Mouse (Mus musculus): ENCODE measurements around the gene Lrrc28. TPM values are rescaled to one million over a fixed set of nuclear protein-coding genes. Genes with fewer than 3 reads are reported as not detected.

Lrrc28 gene
- polyA plus RNA-seq, 1 experiment: 41.8 TPM

DNA sequence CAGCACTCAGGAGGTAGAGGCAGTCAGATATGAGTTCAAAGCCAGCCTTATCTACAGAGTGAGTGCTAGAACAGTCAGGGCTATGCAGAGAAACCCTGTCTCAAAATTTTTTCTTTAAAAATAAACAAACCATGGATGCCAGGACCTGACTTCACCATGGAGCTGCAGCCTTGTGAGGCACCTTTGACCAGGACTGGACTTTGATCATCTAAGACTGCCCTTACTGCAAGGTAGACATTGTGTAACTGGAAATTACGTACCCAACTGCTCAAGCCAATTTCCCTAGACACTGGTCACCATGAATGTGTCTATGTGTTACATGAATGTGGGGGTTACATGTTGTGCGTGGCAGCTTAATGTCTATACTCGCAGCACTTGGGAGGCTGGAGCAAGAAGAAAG, 10.9 kb downstream of the Lrrc28 start:
- peak overlapping the region; percentile 85 for H3K27ac ChIP-seq (ENCODE audit: insufficient read depth, low read depth, low read length)
- peaks cover 8% of the 10 kb centered on the region for H3K4me1 ChIP-seq (ENCODE audit: control insufficient read depth, insufficient read depth, low read length)
- no peaks in the 10 kb centered on the region for H3K27me3 ChIP-seq (replicated peaks; ENCODE audit: control insufficient read depth, insufficient read depth, low read length)
- H3K36me3 ChIP-seq (ENCODE audit: control insufficient read depth, insufficient read depth, low read length): no peaks in the 10 kb centered on the region
- DNase-seq: peak; percentile 86
- TF ChIP-seq CTCF (conservative IDR thresholded peaks at IDR 0.05; ENCODE audit: insufficient read depth, insufficient read length, low read depth, low read length) (no peak), POLR2A (IDR thresholded peaks at IDR 0.05; ENCODE audit: low read depth, low read length) (no peak)
- no peak overlapping the region for H3K4me3 ChIP-seq (ENCODE audit: insufficient read depth, low read depth, low read length)
- WGBS: 83% methylated on average over 3 of the region's 3 CpGs

DNA sequence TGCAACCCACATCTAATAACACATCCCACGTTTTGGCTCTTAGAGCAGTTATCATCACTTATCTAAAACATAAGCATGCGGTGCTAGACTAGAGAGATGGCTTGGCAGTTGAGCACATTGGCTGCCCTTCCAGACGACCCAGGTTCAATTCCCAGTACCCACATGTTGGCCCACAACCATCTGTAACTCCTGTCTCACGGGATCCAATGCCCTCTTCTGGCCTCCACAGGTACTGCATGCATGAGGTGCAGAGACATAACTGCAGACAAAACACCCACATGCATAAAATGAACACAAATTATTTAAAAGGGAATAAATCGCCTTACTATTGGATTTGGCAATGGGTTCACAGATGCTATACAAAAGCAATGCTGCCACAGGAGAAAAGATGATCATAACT, 12.7 kb downstream of the Lrrc28 start:
- WGBS: 91% methylated on average over 5 of the region's 5 CpGs
- no peak overlapping the region for H3K27ac ChIP-seq (ENCODE audit: insufficient read depth, low read depth, low read length)
- H3K36me3 ChIP-seq (ENCODE audit: control insufficient read depth, insufficient read depth, low read length): no peaks in the 10 kb centered on the region
- DNase-seq: no peak
- no peak overlapping the region for H3K4me3 ChIP-seq (ENCODE audit: insufficient read depth, low read depth, low read length)
- TF ChIP-seq POLR2A (IDR thresholded peaks at IDR 0.05; ENCODE audit: low read depth, low read length) (no peak), CTCF (conservative IDR thresholded peaks at IDR 0.05; ENCODE audit: insufficient read depth, insufficient read length, low read depth, low read length) (peak; percentile 41)
- peaks cover 6% of the 10 kb centered on the region; the same call in 1 of the 2 replicates for H3K4me1 ChIP-seq (ENCODE audit: control insufficient read depth, insufficient read depth, low read length)
- no peaks in the 10 kb centered on the region for H3K27me3 ChIP-seq (replicated peaks; ENCODE audit: control insufficient read depth, insufficient read depth, low read length)

DNA sequence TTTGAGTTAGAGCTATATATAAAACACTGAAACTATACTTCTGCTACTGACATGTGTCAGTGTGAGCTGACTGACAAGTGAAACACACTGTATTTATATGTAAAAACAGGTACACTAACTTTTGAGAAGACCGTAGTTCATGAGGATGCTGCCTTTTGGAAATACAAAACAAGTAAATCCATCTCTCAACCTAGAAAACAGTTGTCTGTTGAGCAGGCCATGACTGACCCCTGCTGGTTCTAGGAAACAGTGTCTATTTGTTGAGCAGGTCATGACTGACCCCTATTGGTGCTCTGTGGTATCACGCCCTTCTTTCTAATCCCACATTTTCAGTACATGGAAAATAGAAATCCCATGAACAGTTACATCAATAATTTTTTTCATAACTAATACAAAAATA, 14.3 kb downstream of the Lrrc28 start:
- H3K4me1 ChIP-seq (ENCODE audit: control insufficient read depth, insufficient read depth, low read length): peaks cover 6% of the 10 kb centered on the region; the same call in 1 of the 2 replicates
- no peaks in the 10 kb centered on the region; the same call in 1 of the 2 replicates for H3K36me3 ChIP-seq (ENCODE audit: control insufficient read depth, insufficient read depth, low read length)
- no peaks in the 10 kb centered on the region for H3K27me3 ChIP-seq (replicated peaks; ENCODE audit: control insufficient read depth, insufficient read depth, low read length)
- TF ChIP-seq CTCF (conservative IDR thresholded peaks at IDR 0.05; ENCODE audit: insufficient read depth, insufficient read length, low read depth, low read length) (peak; percentile 96), POLR2A (IDR thresholded peaks at IDR 0.05; ENCODE audit: low read depth, low read length) (no peak)
- H3K4me3 ChIP-seq (ENCODE audit: insufficient read depth, low read depth, low read length): no peak overlapping the region
- no peak overlapping the region for H3K27ac ChIP-seq (ENCODE audit: insufficient read depth, low read depth, low read length)
- peak; percentile 88 for DNase-seq
- 9% methylated on average over 2 of the region's 2 CpGs for WGBS

DNA sequence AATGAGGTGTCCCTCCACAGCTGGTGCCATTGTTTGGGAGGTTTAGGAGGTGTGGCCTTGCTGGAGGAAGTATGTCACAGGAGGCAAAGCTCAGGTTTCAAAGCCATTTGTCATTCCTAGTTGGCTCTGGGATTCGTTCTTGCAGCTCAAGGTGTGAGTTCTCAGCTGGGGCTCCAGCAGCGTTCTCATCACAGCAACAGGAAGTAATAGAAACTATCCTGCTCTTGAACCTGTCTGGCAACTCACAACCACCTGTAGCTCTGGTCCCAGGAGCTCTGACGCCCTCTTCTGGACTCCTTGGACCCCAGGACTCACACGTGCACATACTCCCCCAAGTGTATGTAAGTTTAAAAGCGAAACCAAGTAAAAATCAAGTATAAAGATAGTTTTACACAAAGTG, 15.4 kb downstream of the Lrrc28 start:
- peaks cover 4% of the 10 kb centered on the region; the same call in 1 of the 2 replicates for H3K4me1 ChIP-seq (ENCODE audit: control insufficient read depth, insufficient read depth, low read length)
- no peaks in the 10 kb centered on the region for H3K27me3 ChIP-seq (replicated peaks; ENCODE audit: control insufficient read depth, insufficient read depth, low read length)
- DNase-seq: no peak
- H3K27ac ChIP-seq (ENCODE audit: insufficient read depth, low read depth, low read length): no peak overlapping the region
- no peaks in the 10 kb centered on the region; the same call in 1 of the 2 replicates for H3K36me3 ChIP-seq (ENCODE audit: control insufficient read depth, insufficient read depth, low read length)
- WGBS: 67% methylated on average over 5 of the region's 5 CpGs
- 0 out of 2 replicates have a peak, but pooled peaks have one; percentile 5 for TF ChIP-seq CTCF (conservative IDR thresholded peaks at IDR 0.05; ENCODE audit: insufficient read depth, insufficient read length, low read depth, low read length)
- no peak for TF ChIP-seq POLR2A (IDR thresholded peaks at IDR 0.05; ENCODE audit: low read depth, low read length)
- H3K4me3 ChIP-seq (ENCODE audit: insufficient read depth, low read depth, low read length): no peak overlapping the region

DNA sequence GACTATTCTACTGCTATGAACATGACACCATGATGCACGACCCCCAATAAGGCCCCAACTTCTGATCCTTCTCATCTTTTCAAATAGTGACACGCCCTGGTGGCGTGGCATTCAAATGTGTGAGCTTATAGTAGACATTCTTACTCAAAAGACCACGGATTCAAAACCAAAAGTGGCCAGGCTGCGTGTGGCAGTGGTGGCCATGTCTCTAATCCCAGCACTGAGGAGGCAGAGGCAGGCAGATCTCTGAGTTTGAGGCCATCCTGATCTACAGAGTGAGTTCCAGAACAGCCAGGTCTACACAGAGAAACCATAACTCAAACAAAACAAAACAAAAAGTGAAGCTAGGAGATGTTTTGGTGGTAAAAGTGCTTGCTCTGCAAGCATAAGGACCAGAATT, 18.4 kb downstream of the Lrrc28 start:
- WGBS: 91% methylated on average over 5 of the region's 5 CpGs
- TF ChIP-seq CTCF (conservative IDR thresholded peaks at IDR 0.05; ENCODE audit: insufficient read depth, insufficient read length, low read depth, low read length): no peak
- no peak for TF ChIP-seq POLR2A (IDR thresholded peaks at IDR 0.05; ENCODE audit: low read depth, low read length)
- Histone ChIP-seq H3K27me3 (replicated peaks; ENCODE audit: control insufficient read depth, insufficient read depth, low read length) (no peaks in the 10 kb centered on the region), H3K4me3 (ENCODE audit: insufficient read depth, low read depth, low read length) (no peak overlapping the region), H3K4me1 (ENCODE audit: control insufficient read depth, insufficient read depth, low read length) (no peaks in the 10 kb centered on the region), H3K36me3 (ENCODE audit: control insufficient read depth, insufficient read depth, low read length) (no peaks in the 10 kb centered on the region; the same call in 1 of the 2 replicates), H3K27ac (ENCODE audit: insufficient read depth, low read depth, low read length) (no peak overlapping the region)
- DNase-seq: no peak

DNA sequence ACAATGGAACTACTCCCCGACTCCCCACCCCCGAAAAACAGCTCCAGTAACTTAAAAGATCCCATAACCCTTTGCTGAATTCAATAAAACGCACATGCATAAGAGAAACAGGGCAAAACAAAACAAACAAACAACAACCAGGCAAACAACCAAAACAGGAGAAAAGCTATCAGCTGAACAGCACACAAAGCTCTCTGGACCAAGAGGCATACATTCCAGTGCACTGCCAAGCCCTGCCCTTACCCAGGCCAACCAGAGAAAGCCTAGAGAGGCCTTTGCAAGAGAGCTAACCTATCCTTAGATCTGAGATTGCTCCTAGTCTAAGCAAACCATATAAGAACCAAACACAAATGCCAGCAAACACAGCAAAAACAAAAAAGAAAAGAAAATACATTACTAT, 22.9 kb downstream of the Lrrc28 start:
- Histone ChIP-seq H3K4me1 (ENCODE audit: control insufficient read depth, insufficient read depth, low read length) (no peaks in the 10 kb centered on the region; the same call in 1 of the 2 replicates), H3K4me3 (ENCODE audit: insufficient read depth, low read depth, low read length) (no peak overlapping the region), H3K27me3 (replicated peaks; ENCODE audit: control insufficient read depth, insufficient read depth, low read length) (no peaks in the 10 kb centered on the region), H3K27ac (ENCODE audit: insufficient read depth, low read depth, low read length) (no peak overlapping the region), H3K36me3 (ENCODE audit: control insufficient read depth, insufficient read depth, low read length) (no peaks in the 10 kb centered on the region; the same call in 1 of the 2 replicates)
- DNase-seq: no peak
- 77% methylated on average over 3 of the region's 3 CpGs for WGBS
- TF ChIP-seq CTCF (conservative IDR thresholded peaks at IDR 0.05; ENCODE audit: insufficient read depth, insufficient read length, low read depth, low read length): no peak
- TF ChIP-seq POLR2A (IDR thresholded peaks at IDR 0.05; ENCODE audit: low read depth, low read length): no peak

DNA sequence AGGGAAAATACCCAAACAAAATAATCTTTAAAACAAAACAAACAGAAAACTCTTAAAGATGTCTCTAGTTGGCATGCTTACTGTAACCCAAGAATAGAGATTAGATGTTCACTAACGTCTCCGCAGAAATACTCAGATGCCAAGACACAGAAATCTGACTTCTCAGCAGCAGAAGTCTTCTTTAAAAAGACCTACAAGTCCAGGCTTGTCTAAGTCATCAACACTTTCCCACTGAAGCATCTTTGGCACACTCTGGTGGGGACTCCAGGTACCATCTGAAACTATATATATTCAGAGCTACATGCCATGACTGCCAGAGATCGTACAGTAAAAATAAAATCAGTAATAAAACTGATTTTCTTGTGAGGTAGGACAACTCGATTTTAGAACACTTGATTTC, 25.2 kb downstream of the Lrrc28 start:
- WGBS: 58% methylated on average over 4 of the region's 4 CpGs
- H3K36me3 ChIP-seq (ENCODE audit: control insufficient read depth, insufficient read depth, low read length): no peaks in the 10 kb centered on the region; the same call in 1 of the 2 replicates
- TF ChIP-seq CTCF (conservative IDR thresholded peaks at IDR 0.05; ENCODE audit: insufficient read depth, insufficient read length, low read depth, low read length) (no peak), POLR2A (IDR thresholded peaks at IDR 0.05; ENCODE audit: low read depth, low read length) (no peak)
- DNase-seq: no peak
- H3K27me3 ChIP-seq (replicated peaks; ENCODE audit: control insufficient read depth, insufficient read depth, low read length): no peaks in the 10 kb centered on the region
- H3K4me1 ChIP-seq (ENCODE audit: control insufficient read depth, insufficient read depth, low read length): no peaks in the 10 kb centered on the region; the same call in 1 of the 2 replicates
- H3K27ac ChIP-seq (ENCODE audit: insufficient read depth, low read depth, low read length): no peak overlapping the region
- H3K4me3 ChIP-seq (ENCODE audit: insufficient read depth, low read depth, low read length): no peak overlapping the region
